ENCODE assay signal across 11 mouse cellular contexts in the genomic region with DNA sequence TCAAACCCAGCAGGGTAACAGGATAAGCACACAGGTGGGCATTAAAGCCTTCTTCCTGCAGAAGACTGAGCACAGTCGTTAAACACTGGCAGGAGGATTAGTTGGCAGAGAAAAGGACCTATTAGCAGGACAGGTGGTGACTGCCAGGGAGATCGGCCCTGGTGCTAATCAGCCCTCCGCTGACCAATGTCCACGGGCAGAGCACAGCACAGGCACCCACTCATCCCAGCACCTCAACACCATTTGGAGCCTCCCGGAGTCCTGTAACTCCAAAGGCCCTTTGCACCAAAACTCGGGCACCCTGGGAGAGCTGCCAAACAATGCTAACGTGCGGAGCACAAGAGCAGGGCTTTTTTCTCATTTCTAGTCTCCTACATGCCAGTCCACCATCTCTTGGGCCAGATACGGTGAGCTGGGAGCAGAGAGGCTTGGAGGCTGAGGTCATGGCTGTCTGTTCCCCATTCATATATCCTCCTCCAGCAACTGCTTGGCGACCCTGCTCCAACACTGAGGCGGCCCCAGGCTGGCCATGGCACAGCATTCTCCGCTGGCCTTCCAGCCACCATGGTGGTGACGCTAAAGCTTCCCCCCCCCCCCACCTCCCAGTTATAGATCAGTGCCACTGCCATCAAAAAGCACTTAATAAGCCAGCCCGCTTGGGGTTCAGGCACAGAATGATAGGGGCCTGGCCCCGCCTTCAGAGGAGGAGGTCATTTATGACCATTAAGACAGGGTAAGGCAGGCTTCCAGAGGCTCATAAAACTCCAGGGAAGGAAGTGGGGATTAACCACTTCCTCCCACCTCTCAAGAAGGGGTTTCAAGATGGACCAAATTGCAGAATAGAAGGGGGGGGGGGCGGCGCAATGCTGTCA. TPM values are rescaled to one million over a fixed set of nuclear protein-coding genes. Genes with fewer than 3 reads are reported as not detected.
DNase-seq lines count a peak whose midpoint lies in the region; ATAC-seq lines count a peak whose summit lies in the region.
"Had no signal": no experiment of that assay in that cellular context is flagged by ENCODE, and none has a peak within 500 bp of the region (broad histone marks: within the 10 kb centered on the region; RNA-seq: fewer than 3 reads in every experiment).

No protein-coding gene starts in this region.

- WGBS in lung, embryonic 15.5 days = 40% methylated on average over 15 of the region's 17 CpGs
- 35% methylated on average over 17 of the region's 17 CpGs for WGBS in neural tube, embryonic 12.5 days

- no peak overlapping the region for H3K4me3 ChIP-seq in lung, embryonic 15.5 days
- H3K4me3 ChIP-seq in neural tube, embryonic 12.5 days = no peak overlapping the region
- H3K4me3 ChIP-seq: heart, embryonic 15.5 days; megakaryocyte, embryonic 14.5 days had no signal

- intact Hi-C loops in heart, postnatal 36 days (cut with DNase I) = no loop called here

- H3K27me3 ChIP-seq in lung, embryonic 15.5 days = no peaks in the 10 kb centered on the region
- H3K27me3 ChIP-seq in neural tube, embryonic 12.5 days (replicated peaks) = no peaks in the 10 kb centered on the region
- H3K27me3 ChIP-seq: heart, embryonic 15.5 days; Patski had no signal

- H3K4me1 ChIP-seq in lung, embryonic 15.5 days = peaks cover 74% of the 10 kb centered on the region
- peaks cover 37% of the 10 kb centered on the region for H3K4me1 ChIP-seq in neural tube, embryonic 12.5 days

- H3K36me3 ChIP-seq in lung, embryonic 15.5 days = no peaks in the 10 kb centered on the region
- no peaks in the 10 kb centered on the region for H3K36me3 ChIP-seq in neural tube, embryonic 12.5 days
- H3K36me3 ChIP-seq: heart, embryonic 15.5 days had no signal

- H3K9ac ChIP-seq in lung, embryonic 15.5 days = no peak overlapping the region
- no peak overlapping the region for H3K9ac ChIP-seq in neural tube, embryonic 12.5 days
- H3K9ac ChIP-seq: heart, embryonic 15.5 days had no signal

- H3K27ac ChIP-seq in lung, embryonic 15.5 days = peak overlapping the region; percentile 87
- no peak overlapping the region for H3K27ac ChIP-seq in neural tube, embryonic 12.5 days
- H3K27ac ChIP-seq: heart, embryonic 15.5 days had no signal

- no peaks in the 10 kb centered on the region for H3K9me3 ChIP-seq in lung, embryonic 15.5 days
- no peaks in the 10 kb centered on the region for H3K9me3 ChIP-seq in neural tube, embryonic 12.5 days
- H3K9me3 ChIP-seq: heart, embryonic 15.5 days; megakaryocyte, embryonic 14.5 days had no signal

- DNase-seq in cerebellum, adult 11-12 months = peak; percentile 10
- no peak for DNase-seq in lung, postnatal 25 days (ENCODE audit: low spot score)
- DNase-seq in kidney, adult 8-10 months = peak; percentile 34 to 60
- DNase-seq in heart, postnatal 36 days = no peak
- DNase-seq in layer of hippocampus, adult 11-12 months (ENCODE audit: low spot score) = no peak

- H3K4me2 ChIP-seq in lung, embryonic 15.5 days = peak overlapping the region; percentile 38
- peak overlapping the region; percentile 8; the same call in 1 of the 2 replicates for H3K4me2 ChIP-seq in neural tube, embryonic 12.5 days (replicated peaks)
- H3K4me2 ChIP-seq: heart, embryonic 15.5 days had no signal

- ATAC-seq in cerebellum, adult (ENCODE audit: insufficient number of reproducible peaks, low FRiP score, low TSS enrichment) = no peak
- 0 out of 2 replicates have a peak, but pooled peaks have one; percentile 21 for ATAC-seq in lung, embryonic 15.5 days (ENCODE audit: borderline replicate concordance, extremely low read depth, low FRiP score, low TSS enrichment)
- ATAC-seq in neural tube, embryonic 12.5 days (ENCODE audit: low FRiP score, low read depth) = no peak
- ATAC-seq: Patski had no signal

RNA-seq across cellular contexts. Expression of gene Trim71, which starts 20.1 kb away (rescaled TPM):
- polyA plus RNA-seq in lung, embryonic 15.5 days (2015; fragmentation: Nextera tagmentation; extraction: Ambion mirVana) = 1.2 TPM in 2 replicates
- 0.98 and 1.4 TPM in 2 replicates for polyA plus RNA-seq in neural tube, embryonic 12.5 days (2016; fragmentation: Nextera tagmentation; extraction: Ambion mirVana)
- total RNA-seq in heart, postnatal 36 days (2021) = not detected
- polyA plus RNA-seq: Patski had no signal

RNA-seq across cellular contexts. Expression of gene C130032M10Rik, which starts 28.6 kb away (rescaled TPM):
- polyA plus RNA-seq in lung, embryonic 15.5 days (2015; fragmentation: Nextera tagmentation; extraction: Ambion mirVana) = 0.23 TPM in 1 of 2 replicates, not detected in the other
- polyA plus RNA-seq in neural tube, embryonic 12.5 days (2016; fragmentation: Nextera tagmentation; extraction: Ambion mirVana) = 0.28 and 0.29 TPM in 2 replicates
- not detected for total RNA-seq in heart, postnatal 36 days (2021)
- polyA plus RNA-seq: Patski had no signal

RNA-seq across cellular contexts. Expression of gene Ccr4, which starts 39.4 kb away (rescaled TPM):
- polyA plus RNA-seq in lung, embryonic 15.5 days (2015; fragmentation: Nextera tagmentation; extraction: Ambion mirVana) = 0.37 TPM in 1 of 2 replicates, not detected in the other
- polyA plus RNA-seq in neural tube, embryonic 12.5 days (2016; fragmentation: Nextera tagmentation; extraction: Ambion mirVana) = not detected in 2 replicates
- total RNA-seq in heart, postnatal 36 days (2021) = not detected
- polyA plus RNA-seq: heart, embryonic 15.5 days; Patski had no signal

Comparison
In these comparisons a context has a peak if more than half of its experiments do, and no peak if none do; other contexts are left out.
1. DNase-seq: peak in cerebellum, adult 11-12 months (single experiment) and kidney, adult 8-10 months (2 of 2); none in lung, postnatal 25 days (single experiment), heart, postnatal 36 days (0 of 2) and layer of hippocampus, adult 11-12 months (single experiment).